Mouse (Mus musculus) A20 (cell line): Measurements from ENCODE around the gene Dcxr.
"Not testable (repeated sequence)": the region's sequence is repeated elsewhere in the genome, so short reads cannot be mapped to it uniquely, and the experiment has no call there.

ENCODE experiments used
- DNase-seq: peaks from one replicate; pipeline ENCODE4 v3.0.0-alpha.2; 2011; ENCODE audit warnings: low read depth, low spot score

Gene Dcxr

GRCm38 (mm10) chr11:120729432-120730050 is 2.5 kb upstream of the Dcxr start:
- DNase-seq: not testable (repeated sequence)

GRCm38 (mm10) chr11:120728530-120729240 is 1.6 kb upstream of the Dcxr start:
- no peak for DNase-seq

GRCm38 (mm10) chr11:120727564-120727963 is 483 bp upstream of the Dcxr start:
- no peak for DNase-seq

- DNase-seq: no peak
Measured at GRCm38 (mm10) chr11:120726243-120727168, 575 bp downstream of the Dcxr start.

- DNase-seq: no peak
Measured at GRCm38 (mm10) chr11:120723509-120723908, 3.6 kb downstream of the Dcxr start.

- DNase-seq: no peak
Measured at GRCm38 (mm10) chr11:120722761-120723382, 4.2 kb downstream of the Dcxr start.

GRCm38 (mm10) chr11:120722067-120722630 is 4.9 kb downstream of the Dcxr start:
- DNase-seq: no peak

GRCm38 (mm10) chr11:120721124-120722066 is 5.7 kb downstream of the Dcxr start, which contains the start of gene Rac3:
Gene Rac3 (plus strand): TSS chr11:120721470.
- DNase-seq: no peak

- DNase-seq: peak; percentile 61
Measured at GRCm38 (mm10) chr11:120720450-120720849, 6.6 kb downstream of the Dcxr start.

GRCm38 (mm10) chr11:120719841-120720376 is 7.2 kb downstream of the Dcxr start:
- DNase-seq: no peak

GRCm38 (mm10) chr11:120719242-120719641 is 7.8 kb downstream of the Dcxr start:
- DNase-seq: no peak

- DNase-seq: no peak
Measured at GRCm38 (mm10) chr11:120715131-120715530, 11.9 kb downstream of the Dcxr start.

- no peak for DNase-seq
Measured at GRCm38 (mm10) chr11:120714546-120714945, 12.5 kb downstream of the Dcxr start.

GRCm38 (mm10) chr11:120713580-120714518 is 13.2 kb downstream of the Dcxr start, which contains the start of the genes Cenpx and Lrrc45:
Gene Cenpx (minus strand): TSS chr11:120713738.
Gene Lrrc45 (plus strand): TSS chr11:120713925.
- peak; percentile 98 for DNase-seq

GRCm38 (mm10) chr11:120712771-120713568 is 14.1 kb downstream of the Dcxr start:
- peak; percentile 86 for DNase-seq

- DNase-seq: no peak
Measured at GRCm38 (mm10) chr11:120711980-120712604, 15.0 kb downstream of the Dcxr start.

- no peak for DNase-seq
Measured at GRCm38 (mm10) chr11:120710672-120711071, 16.4 kb downstream of the Dcxr start.
